Mouse (Mus musculus) retina, embryonic 14.5 days (tissue): ENCODE measurements around the gene Gpr157.
"Not testable (repeated sequence)": the region's sequence is repeated elsewhere in the genome, so short reads cannot be mapped to it uniquely, and the experiment has no call there.

Experiments used
- DNase-seq: peaks from one replicate; pipeline ENCODE4 v3.0.0-alpha.2; 2015; ENCODE audit warnings: low spot score

The Gpr157 gene

DNA sequence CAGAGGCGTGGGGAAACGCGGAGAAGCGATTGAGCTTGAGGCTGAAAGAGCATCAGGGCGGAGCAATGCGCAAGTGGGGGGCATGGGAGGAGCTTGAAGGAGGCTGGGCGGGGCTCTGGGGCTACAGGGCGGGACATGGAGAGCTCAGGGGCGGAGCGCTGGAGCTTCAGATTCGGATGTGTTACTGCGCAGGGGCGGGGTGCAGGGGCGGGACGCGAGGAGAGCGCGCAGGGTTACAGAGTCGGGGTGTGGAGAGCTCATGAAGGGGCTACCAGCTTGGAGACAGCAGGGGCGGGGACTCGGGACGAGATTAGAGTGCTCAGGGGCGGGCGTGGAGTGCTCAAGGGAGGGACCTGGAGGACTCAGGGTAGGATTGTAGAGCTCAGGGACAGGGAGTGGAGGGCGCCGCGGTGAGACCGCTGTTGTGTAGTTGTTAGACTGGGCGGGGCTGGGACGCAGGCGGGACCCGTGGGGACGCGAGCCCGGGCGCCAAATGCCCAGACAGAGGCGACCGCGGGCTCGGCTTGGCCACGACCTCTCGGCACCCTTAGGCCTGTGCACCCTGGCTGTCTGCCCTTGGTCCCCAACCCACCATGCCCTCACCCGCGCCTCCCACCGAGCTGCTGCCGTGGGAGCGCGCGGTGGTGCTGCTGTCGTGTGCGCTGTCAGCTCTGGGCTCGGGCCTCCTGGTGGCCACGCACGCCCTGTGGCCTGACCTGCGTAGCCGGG lies at the start of gene Gpr157:
Gene Gpr157 (plus strand): TSS at position 205 of the 729 bp plus-strand sequence.
- peak; percentile 96 for DNase-seq

DNA sequence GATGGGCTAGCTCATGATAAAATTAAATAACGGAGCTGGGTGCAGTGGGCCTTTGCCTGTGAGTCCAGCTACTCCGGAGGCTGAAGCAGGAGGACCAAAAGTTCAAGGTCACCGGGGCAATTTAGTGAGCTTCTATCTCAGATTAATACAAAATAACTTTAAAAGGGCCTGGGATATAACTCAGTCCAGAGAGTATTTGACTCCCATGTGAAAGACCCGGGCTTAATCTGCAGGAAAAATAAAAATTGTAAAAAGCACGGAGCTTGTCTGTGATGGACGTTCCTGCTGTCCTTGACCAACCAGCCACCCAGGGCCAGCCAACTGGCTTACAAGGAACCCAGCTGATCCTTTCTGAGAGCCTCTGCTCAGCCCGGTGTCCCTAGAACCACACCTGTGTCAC lies 48.6 kb upstream of the Gpr157 start:
- DNase-seq = no peak

DNA sequence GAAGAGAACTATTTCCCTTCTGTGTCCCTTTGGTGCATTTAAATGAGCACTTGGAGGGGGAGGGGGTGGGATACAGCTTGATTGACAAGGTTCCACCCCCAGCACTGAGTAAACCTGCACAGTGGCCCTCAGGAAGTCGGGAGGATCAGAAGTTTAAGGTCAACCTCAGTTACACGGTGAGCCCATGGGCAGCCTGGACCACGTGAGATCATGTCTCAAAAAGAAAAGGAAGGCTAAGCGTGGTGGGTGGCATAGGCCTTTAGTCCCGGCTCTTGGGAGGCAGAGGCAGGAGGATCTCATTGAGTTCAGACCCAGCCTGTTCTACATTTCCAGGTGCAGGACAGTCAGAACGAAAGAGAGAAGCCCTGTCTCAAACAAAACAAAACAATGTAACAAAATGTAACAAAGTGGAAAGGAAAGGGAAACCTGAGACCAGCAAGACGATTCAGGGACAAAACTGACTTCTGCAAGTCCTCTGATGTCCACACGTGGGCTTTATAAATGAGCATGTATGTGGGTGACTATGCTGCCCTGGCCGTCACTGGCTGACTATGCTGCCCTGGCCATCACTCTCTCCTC lies 47.1 kb upstream of the Gpr157 start:
- no peak for DNase-seq

DNA sequence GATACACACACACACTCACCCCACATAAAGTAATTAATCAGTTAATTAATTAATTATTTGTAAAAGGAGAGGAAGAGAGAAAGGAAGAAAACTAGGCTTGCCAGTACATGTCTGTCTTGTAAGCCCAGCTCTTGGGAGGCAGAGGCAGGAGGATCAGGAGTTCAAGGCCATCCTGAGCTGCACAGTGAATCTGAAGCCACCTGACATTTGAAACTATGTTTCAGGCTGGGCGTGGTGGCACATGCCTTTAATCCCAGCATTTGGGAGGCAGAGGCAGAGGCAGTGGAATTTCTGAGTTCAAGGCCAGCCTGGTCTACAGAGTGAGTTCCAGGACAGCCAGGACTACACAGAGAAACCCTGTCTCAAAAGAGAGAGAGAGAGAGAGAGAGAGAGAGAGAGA lies 46.3 kb upstream of the Gpr157 start:
- not testable (repeated sequence) for DNase-seq

DNA sequence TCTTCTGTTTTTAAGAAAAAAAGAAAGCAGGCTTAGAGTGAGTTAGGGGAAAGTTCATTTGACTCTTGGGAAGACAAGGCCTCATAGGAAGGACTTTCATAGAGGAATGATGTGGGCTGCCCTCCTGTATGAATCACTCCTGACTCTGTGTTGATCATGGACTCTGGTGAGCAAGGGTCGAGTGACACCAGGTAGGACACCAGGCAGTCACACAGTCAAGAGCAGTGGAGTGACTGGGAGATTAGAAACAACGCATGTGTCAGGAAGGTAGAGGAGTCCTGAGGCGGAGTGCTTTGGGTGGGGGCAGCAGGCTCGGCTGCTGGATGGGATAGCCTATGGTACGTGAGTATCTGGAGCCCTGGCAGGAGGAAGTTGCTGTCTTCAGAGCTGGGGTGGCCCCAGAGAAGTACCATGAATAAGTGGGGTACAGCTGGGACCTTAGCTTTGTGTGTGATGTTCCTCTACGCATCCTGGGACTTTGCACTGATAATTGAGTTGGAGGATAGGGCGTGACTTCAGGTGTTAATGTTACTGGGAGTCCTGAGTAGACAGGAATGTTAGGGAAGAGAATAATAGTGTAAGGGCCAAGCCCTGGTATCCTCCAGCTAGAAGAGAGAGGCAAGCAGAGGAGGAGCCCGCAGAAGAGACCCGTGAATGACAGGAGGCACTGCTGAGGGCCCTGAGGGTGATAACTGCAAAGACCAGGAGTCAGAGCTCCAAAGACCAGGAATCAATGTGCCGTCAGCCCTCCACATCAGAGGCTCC lies 45.6 kb upstream of the Gpr157 start:
- DNase-seq = no peak

DNA sequence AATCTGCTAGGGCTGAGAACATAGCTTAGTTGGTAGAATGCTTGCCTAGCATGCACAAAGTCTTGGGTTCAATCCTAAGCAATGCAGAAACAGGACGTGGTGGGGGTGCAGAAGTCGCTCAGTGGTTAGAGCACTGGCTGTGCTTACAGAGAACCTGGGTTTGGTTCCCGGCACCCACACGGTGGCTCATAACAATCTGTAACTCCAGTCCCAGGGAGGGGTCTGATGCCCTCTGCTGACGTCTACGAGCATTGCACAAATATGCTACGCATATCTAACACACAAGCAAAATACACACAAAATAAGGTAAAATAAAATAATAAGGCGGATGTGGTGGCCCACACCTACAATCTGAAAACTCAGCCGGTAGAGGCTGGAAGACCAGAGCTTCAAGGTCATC lies 43.6 kb upstream of the Gpr157 start:
- DNase-seq = no peak

DNA sequence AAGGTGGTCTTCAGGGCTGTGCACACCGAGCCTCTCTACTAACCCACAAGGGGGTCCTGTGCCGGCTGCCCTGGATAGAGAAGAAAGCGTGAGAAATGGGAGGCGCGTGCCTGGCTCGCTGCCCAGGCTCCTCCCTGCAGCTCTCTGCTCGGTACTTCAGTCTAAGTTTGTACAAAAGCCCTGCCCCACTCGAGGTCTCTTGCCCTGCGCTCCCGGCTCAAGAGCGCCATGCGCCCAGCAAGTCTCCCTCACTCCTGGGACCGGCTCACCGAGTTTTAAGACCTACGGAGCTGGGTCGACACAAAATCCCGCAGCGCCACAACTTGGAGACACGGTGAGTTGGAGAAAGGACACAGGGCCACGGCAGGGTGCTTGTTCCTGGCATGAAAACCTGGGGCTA lies 39.1 kb upstream of the Gpr157 start:
- peak; percentile 59 for DNase-seq

DNA sequence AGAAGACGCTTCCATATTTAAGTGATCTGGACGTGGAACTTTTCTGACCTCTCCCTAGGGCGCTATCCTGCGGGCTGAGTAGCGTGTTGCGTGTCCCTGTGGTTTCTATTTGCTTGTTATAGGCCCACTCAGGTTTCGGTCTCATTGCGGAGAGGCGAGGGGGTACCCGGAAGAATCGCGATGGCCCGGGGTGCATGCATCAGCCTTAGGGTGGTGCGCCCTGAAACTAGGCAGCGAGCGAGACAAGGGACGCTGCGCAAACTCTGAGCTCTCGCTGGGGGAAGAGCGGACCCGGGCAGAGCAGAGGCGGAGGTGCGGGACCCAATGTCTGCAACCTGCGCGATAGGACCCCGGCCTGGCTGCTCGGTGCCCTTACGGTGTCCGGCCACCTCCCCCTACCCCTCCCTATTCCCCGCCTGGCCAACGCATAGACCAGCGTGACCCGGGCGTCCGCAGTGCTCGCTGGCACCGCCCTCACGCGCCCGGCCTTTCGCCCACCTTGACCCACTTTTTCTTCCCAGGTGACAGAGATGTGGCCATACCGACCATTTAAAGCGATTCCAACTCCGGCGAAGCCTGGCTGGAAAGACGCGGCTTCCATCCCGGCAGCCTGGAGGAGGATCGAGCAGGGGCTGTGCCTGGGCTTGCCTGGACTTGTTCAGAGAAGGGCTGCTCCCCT lies 38.5 kb upstream of the Gpr157 start:
- DNase-seq = no peak

DNA sequence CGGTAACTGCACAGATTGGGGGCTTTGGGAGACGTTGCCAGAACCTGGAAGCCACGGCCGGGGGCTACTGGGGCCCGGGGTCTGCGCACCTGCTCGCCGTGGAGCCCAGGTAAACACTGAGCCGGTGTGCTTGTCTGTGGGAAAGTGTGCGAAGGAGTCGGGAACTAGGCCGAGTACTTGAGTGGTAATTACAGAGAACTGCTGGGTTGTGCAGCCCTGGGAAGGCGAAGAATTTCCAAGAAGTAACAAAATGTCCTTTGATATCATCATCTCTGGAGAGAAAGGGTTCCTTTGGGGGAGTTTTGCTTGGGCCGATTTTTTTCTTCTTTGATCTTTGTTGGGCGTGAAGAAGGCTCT lies 38.0 kb upstream of the Gpr157 start:
- no peak for DNase-seq

DNA sequence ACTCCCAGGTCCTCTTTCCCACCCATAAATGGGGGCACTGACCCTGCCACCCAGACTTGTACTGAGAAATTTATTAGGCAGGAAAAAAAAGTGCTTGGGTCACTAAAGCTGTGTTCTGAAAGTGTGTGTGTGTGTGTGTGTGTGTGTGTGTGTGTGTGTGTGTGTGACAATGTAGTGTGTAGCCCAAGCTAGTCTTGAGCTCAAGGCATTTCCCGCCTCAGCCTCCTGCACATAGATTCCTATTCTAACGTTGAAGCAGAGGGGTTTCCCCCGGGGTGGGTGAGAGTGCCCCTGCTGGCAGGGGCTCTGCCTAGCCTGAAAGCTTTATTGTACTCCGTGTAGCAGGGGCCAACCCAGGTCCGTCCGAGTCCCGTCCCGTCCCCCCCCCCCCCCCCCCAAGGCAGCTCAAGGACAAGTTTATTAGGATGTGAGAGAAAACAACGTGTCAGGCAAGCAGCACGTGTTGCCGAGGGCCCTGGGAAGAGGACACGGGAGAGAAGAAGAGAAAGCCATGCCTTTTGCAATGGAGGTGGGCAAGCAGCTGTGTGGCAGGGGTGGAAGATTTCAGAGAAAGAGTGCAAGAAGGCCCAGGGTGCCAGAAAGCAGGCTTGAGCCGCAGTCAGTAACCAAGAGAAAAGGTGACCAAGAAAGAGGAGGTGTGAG lies 37.5 kb upstream of the Gpr157 start:
- DNase-seq = no peak

DNA sequence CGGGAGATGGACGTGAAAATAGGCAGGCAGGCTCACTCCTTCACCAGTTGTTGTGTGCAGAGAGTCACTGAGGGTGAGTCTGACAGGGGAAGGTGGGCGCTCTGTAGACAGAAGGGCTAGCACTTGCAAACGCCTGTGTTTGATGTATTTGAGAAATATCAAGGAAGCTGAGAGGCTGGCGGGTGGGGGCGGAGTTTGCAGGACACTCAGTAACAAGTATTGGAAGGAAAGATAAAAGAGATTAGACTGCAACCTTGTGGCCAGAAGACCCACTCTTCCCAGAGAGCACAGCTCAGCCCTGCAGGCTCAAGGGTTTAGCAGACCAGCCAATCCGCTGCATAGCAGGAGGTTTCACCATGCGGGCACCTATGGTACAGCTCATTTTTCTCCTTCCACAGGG lies 35.7 kb upstream of the Gpr157 start:
- no peak for DNase-seq

DNA sequence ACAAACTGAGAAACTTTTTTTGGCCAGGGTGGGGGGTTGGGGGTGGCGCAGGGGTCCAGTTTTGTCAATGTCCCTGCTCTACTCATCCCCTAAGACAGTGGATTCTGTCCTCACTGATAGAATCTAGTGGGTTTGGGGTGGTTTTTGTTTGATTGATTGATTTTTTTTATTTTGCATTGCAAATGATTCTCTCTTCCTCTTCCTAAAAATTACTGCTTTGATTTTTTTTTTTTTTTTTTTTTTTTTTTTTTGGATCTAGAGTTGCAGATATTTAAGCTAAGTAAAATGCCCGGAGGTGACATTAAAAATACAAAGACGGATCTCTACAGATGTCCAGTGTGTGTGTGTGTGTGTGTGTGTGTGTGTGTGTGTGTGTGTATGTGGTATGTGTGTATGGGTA lies 34.8 kb upstream of the Gpr157 start:
- no peak for DNase-seq

DNA sequence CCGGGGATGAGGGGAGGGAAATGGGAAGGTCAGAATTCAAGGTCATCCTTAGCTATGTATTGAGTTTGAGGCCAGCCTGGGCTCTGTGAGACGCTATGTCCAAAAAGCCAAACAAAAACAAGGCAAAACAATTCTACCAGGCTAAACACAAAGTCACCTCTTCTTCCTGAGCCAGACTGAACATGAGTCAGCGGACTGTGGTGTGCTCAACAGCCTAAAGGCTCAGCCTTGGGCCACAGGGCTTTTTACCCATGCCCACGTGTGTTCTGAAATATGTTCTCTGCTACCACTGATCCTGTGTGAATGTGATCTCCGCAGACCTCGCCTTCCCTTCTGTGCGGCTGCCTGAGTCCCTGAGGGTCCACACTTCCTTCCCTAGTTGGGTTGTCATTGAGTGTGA lies 31.0 kb upstream of the Gpr157 start:
- DNase-seq = no peak

DNA sequence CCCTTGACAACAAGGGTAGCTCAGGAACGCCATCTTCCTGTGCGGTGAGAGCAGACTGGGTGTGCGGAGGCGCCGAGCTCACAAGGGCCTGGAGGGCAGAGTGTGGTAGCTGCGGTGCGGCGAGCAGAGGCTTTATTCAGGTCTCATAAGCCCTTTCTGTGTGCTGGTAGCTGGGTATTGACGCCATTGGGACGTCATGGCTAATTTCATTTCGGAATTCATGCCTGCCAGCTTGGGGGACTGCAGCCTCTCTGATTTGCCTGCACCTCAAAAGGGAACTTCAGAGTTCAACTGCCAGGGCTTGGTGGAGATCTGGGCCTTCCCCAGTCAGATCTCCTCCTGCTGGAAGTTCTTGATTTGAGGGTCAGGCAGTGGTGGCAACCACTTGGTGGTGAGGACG lies 29.4 kb upstream of the Gpr157 start:
- DNase-seq = no peak

DNA sequence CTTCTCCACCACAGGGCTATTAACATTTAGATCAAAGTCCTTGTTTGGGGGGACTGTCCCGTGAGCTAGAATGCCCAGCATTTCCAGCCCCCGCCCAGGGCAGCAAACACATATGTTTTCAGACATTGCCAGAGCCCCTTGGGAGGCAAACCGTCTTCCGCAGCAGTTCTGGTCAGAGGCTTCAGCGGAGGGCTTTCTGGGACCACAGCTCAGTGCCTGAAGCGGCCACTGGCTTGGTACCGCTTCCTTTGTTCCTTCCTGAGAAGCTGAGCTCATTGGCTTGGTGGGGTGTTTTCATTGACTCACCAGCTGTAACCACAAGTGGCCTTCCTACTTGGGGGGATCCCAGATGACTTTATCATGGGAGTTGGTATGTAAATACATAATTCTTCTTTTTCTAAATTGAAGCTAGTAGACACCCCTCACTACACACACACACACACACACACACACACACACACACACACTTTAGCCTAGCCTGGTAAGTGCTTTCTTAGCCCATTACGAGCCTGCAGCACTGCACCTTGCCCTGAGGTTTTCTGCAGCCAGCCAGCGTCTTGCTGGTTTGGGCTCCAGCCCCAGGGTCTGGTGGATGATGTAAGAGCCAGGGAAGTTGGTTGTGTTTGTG lies 27.2 kb upstream of the Gpr157 start:
- no peak for DNase-seq

DNA sequence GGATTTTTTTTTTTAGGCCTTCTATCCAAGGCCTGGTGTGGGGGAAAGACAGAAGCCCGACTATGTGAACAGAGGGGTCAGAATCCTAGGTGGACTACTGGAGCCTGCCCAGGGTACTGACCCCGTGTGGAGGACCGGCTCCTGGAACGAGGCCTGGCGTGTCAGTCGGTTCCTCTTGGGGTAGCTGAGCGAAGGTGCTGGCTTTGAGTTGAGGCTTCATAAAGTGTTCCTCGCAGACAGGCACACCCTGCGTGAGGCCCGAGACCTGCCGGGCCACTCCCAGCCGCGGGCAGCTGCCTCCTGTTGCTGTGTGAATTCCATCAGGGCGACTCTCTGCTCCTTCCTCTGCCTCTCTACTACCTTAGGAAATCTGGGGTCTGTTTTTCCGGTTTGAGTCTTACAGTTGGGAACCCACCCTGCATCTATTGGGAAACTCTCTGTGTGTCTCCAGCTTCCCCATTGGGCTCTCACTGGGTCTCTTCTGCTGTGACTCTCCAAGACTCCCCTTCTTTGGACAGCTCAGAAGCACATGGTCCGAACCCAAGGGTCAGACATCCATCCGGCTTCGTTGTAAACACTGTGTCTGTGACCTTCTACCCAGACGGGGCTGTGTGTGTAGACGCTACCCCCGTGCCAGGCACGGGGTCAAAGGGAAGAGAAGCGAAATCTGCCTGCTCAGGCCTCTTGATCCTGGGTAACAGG lies 26.5 kb upstream of the Gpr157 start:
- no peak for DNase-seq

DNA sequence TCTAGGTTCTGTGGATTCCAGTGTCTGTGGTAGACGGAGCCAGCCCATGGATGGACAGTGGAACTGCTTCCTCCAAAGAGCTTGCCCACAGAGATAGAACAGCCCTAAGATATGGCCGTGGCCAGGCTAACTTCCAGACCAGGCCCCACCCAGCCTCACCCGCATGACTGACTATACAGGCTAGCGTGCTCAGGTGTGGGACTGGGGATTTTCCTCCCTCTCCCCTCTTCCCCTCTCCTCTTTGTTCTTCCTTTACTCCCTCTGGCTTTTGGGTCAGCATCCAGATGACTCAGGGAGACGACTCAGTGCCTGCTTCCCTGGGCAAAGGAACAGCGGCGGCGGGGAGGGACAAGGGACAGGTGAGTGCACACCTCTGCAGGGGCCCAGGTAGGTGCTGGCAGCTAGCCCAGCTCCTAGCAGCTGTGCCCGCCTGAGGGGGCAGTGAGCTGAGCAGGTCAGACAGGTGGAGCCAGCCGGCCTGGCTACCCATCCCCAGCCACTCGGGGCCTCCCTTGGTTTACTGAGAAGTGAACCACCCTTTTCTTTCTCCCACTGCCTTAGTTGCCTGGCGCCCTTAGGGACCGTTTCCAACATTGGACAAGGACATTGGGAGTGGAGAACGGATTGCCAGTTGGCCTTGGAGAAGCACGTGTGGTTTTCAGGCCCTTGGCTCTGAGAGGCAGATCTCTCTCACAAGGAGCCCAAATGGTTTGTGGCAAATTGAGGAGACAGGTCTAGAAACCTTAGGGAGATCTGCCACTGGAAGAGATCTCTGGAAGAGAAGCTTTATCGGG lies 25.5 kb upstream of the Gpr157 start:
- no peak for DNase-seq

DNA sequence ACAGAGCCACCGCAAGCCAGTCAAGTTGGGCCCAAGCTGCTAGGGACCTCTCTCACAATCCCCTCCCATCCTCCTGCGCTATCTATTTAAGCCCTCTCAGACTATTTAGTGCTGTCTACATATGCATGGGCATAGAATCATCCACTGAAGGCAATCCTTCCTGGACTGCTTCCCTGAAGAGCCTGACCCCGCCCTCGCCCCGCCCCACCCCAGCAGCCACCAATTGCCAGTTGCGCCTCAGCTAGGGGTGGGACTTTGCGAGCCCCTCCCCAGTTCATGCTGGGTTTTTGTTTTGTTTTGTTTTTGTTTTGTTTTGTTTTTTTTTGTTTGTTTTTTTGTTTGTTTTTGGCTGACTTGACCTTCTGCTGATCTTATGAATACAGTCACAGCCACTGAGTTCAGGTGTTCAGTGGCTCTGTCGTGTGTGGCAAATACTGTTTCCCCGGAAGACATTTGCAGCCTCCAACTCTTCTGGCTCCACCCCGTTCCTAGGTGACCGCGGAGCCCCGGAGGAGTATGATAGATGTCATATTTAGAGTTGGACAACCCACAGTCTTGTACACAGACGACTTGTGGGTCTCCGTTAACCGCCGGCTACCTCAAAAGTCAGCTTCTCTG lies 20.4 kb upstream of the Gpr157 start:
- no peak for DNase-seq

DNA sequence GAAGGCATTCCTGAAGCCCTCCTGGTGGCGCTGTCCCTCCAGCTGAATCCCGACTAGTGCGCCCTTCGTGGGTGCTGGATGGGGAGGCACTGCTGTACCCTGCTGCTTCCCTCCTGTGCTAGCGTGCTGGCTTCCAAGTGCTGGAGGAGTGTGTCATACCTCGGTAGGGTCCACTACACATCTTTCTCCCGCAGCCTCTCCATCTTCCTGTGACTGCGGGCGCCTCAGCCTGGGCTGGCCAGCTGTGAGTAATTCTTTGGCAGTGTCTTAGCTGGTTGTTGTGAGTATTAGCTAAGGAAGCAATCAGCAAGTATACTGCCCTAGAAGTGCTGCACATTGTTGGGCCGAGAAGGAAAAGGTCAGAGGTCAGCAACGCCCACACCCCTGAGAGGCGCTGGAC lies 18.9 kb upstream of the Gpr157 start:
- DNase-seq = no peak

DNA sequence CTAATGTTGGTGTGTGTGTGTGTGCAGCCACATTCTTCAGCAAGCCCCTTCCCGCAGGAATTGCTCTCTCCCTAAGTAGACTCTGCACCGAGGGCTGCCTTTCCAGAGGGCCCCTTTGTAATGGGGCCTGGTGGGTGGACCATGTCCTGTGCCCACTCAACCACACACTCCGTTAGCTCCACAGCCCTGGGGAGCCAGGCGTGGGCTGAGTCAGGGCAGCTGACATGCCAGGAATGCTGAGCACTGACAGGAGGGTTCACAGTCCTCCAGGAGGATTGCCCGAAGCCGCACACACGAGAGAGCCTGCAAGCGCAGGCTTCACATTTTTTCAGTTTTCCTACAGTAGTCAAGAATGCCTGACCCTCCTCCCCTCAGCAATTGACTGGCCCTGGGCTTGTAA lies 17.0 kb upstream of the Gpr157 start:
- no peak for DNase-seq
